Comparison of ENCODE assay signal across 8 mouse cellular contexts in genomic region chr11:23496661-23497060, GRCm38 (mm10). TPM values are rescaled to one million over a fixed set of nuclear protein-coding genes. Genes with fewer than 3 reads are reported as not detected.
A peak's percentile ranks its signal among the peaks of the same experiment; 100 is the strongest.
DNase-seq lines count a peak whose midpoint lies in the region; ATAC-seq and TF ChIP-seq lines count a peak whose summit lies in the region.

No protein-coding gene starts in this region.

- H3K27ac ChIP-seq in lung, postnatal 0 days (ENCODE audit: low read length) = no peak overlapping the region
- H3K27ac ChIP-seq in hindbrain, embryonic 15.5 days (replicated peaks) = peak overlapping the region; percentile 95
- H3K27ac ChIP-seq in midbrain, embryonic 12.5 days (replicated peaks) = peak overlapping the region; percentile 97; the same call in 1 of the 2 replicates

- TF ChIP-seq EP300 in lung, postnatal 0 days (IDR thresholded peaks at IDR 0.05) = no peak

- DNase-seq in lung, postnatal 0 days (ENCODE audit: low spot score) = no peak
- DNase-seq in lung, adult 18-20 months = no peak
- peak; percentile 54 to 66 for DNase-seq in cerebellum, postnatal 14 days
- no peak for DNase-seq in left cerebral cortex, adult 11 months (ENCODE audit: low spot score)
- no peak for DNase-seq in adrenal gland, postnatal 36 days

- H3K9ac ChIP-seq in lung, postnatal 0 days (replicated peaks; ENCODE audit: low read depth) = peak overlapping the region; percentile 75; the same call in 1 of the 2 replicates
- H3K9ac ChIP-seq in hindbrain, embryonic 15.5 days = peak overlapping the region; percentile 71
- H3K9ac ChIP-seq in midbrain, embryonic 12.5 days (replicated peaks) = peak overlapping the region; percentile 90

- peaks cover 17% of the 10 kb centered on the region; the same call in 1 of the 2 replicates for H3K36me3 ChIP-seq in lung, postnatal 0 days (ENCODE audit: insufficient read depth, low read length)
- peaks cover 26% of the 10 kb centered on the region for H3K36me3 ChIP-seq in hindbrain, embryonic 15.5 days
- peaks cover 45% of the 10 kb centered on the region for H3K36me3 ChIP-seq in midbrain, embryonic 12.5 days

- TF ChIP-seq CTCF in lung, postnatal 0 days (IDR thresholded peaks at IDR 0.05) = no peak

- peak overlapping the region; percentile 86; the same call in 1 of the 2 replicates for H3K4me3 ChIP-seq in lung, postnatal 0 days (ENCODE audit: low read depth, low read length)
- peak overlapping the region; percentile 79 for H3K4me3 ChIP-seq in hindbrain, embryonic 15.5 days
- H3K4me3 ChIP-seq in midbrain, embryonic 12.5 days = peak overlapping the region; percentile 81

- H3K4me1 ChIP-seq in lung, postnatal 0 days (ENCODE audit: insufficient read depth, low read depth, low read length) = peaks cover 9% of the 10 kb centered on the region; the same call in 1 of the 2 replicates
- peaks cover 23% of the 10 kb centered on the region for H3K4me1 ChIP-seq in hindbrain, embryonic 15.5 days (replicated peaks)
- peaks cover 22% of the 10 kb centered on the region for H3K4me1 ChIP-seq in midbrain, embryonic 12.5 days

- H3K9me3 ChIP-seq in lung, postnatal 0 days (ENCODE audit: low read length) = no peaks in the 10 kb centered on the region
- no peaks in the 10 kb centered on the region for H3K9me3 ChIP-seq in hindbrain, embryonic 15.5 days
- H3K9me3 ChIP-seq in midbrain, embryonic 12.5 days = no peaks in the 10 kb centered on the region

- no peaks in the 10 kb centered on the region for H3K27me3 ChIP-seq in lung, postnatal 0 days (replicated peaks; ENCODE audit: insufficient read depth, low read length)
- no peaks in the 10 kb centered on the region for H3K27me3 ChIP-seq in hindbrain, embryonic 15.5 days
- no peaks in the 10 kb centered on the region for H3K27me3 ChIP-seq in midbrain, embryonic 12.5 days

- no peak for ATAC-seq in lung, postnatal 0 days
- ATAC-seq in hindbrain, embryonic 15.5 days (ENCODE audit: low FRiP score, low read depth) = no peak
- ATAC-seq in midbrain, embryonic 12.5 days (ENCODE audit: low FRiP score, low read depth) = no peak
- no peak for ATAC-seq in granulocyte monocyte progenitor cell, adult 5-6 weeks (replicated peaks; ENCODE audit: poor library complexity, severe bottlenecking)

- H3K4me2 ChIP-seq in lung, postnatal 0 days (replicated peaks; ENCODE audit: low read depth, low read length) = peak overlapping the region; percentile 72
- H3K4me2 ChIP-seq in hindbrain, embryonic 15.5 days = peak overlapping the region; percentile 88
- H3K4me2 ChIP-seq in midbrain, embryonic 12.5 days (replicated peaks) = peak overlapping the region; percentile 87

- WGBS in lung, postnatal 0 days = 42% methylated on average over 6 of the region's 6 CpGs
- 36% methylated on average over 6 of the region's 6 CpGs for WGBS in hindbrain, embryonic 15.5 days
- WGBS in midbrain, embryonic 12.5 days = 56% methylated on average over 6 of the region's 6 CpGs

RNA-seq across cellular contexts. Expression of gene Ahsa2, which starts 1.2 kb away (rescaled TPM):
- polyA plus RNA-seq in lung, postnatal 0 days (2015; fragmentation: Nextera tagmentation; extraction: Ambion mirVana) = 22.0 and 27.7 TPM in 2 replicates
- 106 and 107 TPM in 2 replicates for polyA plus RNA-seq in hindbrain, embryonic 15.5 days (2015; fragmentation: Nextera tagmentation; extraction: Ambion mirVana)
- 149 and 166 TPM in 2 replicates for polyA plus RNA-seq in midbrain, embryonic 12.5 days (2016; fragmentation: Nextera tagmentation; extraction: Ambion mirVana)
- 10 to 100 TPM; 48.0 to 98.0 TPM for total RNA-seq in adrenal gland, postnatal 36 days (2021)
- total RNA-seq in granulocyte monocyte progenitor cell, adult 5-6 weeks (2014; fragmentation: Nextera tagmentation) = 25.6 and 37.4 TPM in 2 replicates
- 50.6 and 68.7 TPM in 2 replicates for total RNA-seq in granulocyte monocyte progenitor cell, adult 5-6 weeks (2017)

RNA-seq across cellular contexts. Expression of gene 1700093K21Rik, which starts 24.3 kb away (rescaled TPM):
- polyA plus RNA-seq in lung, postnatal 0 days (2015; fragmentation: Nextera tagmentation; extraction: Ambion mirVana) = 0.14 and 0.20 TPM in 2 replicates
- polyA plus RNA-seq in hindbrain, embryonic 15.5 days (2015; fragmentation: Nextera tagmentation; extraction: Ambion mirVana) = 0.17 TPM in 1 of 2 replicates, not detected in the other
- not detected in 2 replicates for polyA plus RNA-seq in midbrain, embryonic 12.5 days (2016; fragmentation: Nextera tagmentation; extraction: Ambion mirVana)
- total RNA-seq in adrenal gland, postnatal 36 days (2021) = not detected
- not detected in 2 replicates for total RNA-seq in granulocyte monocyte progenitor cell, adult 5-6 weeks (2014; fragmentation: Nextera tagmentation)
- not detected in 2 replicates for total RNA-seq in granulocyte monocyte progenitor cell, adult 5-6 weeks (2017)

Comparison
In these comparisons a context has a peak if more than half of its experiments do, and no peak if none do; other contexts are left out.
1. DNase-seq: peak in cerebellum, postnatal 14 days (2 of 2); none in lung, postnatal 0 days (single experiment), lung, adult 18-20 months (0 of 2), left cerebral cortex, adult 11 months (single experiment) and adrenal gland, postnatal 36 days (0 of 2).
2. Peak in every context shown above with its lines, with median percentiles within 50 percentile points of each other: H3K4me2 ChIP-seq, H3K4me3 ChIP-seq and H3K9ac ChIP-seq.